Mouse (Mus musculus) heart, embryonic 10.5 days (tissue): ENCODE results near the gene Ncstn. TPM values are rescaled to one million over a fixed set of nuclear protein-coding genes. Genes with fewer than 3 reads are reported as not detected.

Source experiments
- DNase-seq: peaks from one replicate; pipeline ENCODE4 v3.0.0-alpha.2; 2017; ENCODE audit warnings: low spot score
- H3K27ac ChIP-seq: fragments of 300-500 bp; sonication (generic); 2 replicates; pipeline ENCODE4 v1.5.1; 2016; ENCODE audit warnings: mild to moderate bottlenecking
- H3K27me3 ChIP-seq: fragments of 300-500 bp; sonication (generic); 2 replicates; pipeline ENCODE4 v1.6.1; 2016; ENCODE audit warnings: mild to moderate bottlenecking; ENCODE audit not compliant: poor library complexity, insufficient read depth, severe bottlenecking
- H3K36me3 ChIP-seq: fragments of 300-500 bp; sonication (generic); 2 replicates; pipeline ENCODE4 v1.6.1; 2016; ENCODE audit warnings: mild to moderate bottlenecking, moderate library complexity
- H3K4me1 ChIP-seq: fragments of 300-500 bp; sonication (generic); 2 replicates; pipeline ENCODE4 v1.6.1; 2016; ENCODE audit warnings: mild to moderate bottlenecking
- H3K4me3 ChIP-seq: fragments of 300-500 bp; sonication (generic); 2 replicates; pipeline ENCODE4 v1.5.1; 2016; ENCODE audit warnings: mild to moderate bottlenecking, moderate library complexity
- H3K9me3 ChIP-seq: fragments of 300-500 bp; sonication (generic); 2 replicates; pipeline ENCODE4 v1.6.1; 2016; ENCODE audit warnings: mild to moderate bottlenecking, moderate library complexity
- WGBS: fragments of 180-500 bp; shearing (Covaris S2); methylation state at CpG from one replicate; pipeline ENCODE4 v1.1.7; 2016; 5-methylcytosine and 5-hydroxymethylcytosine counted together
- polyA plus RNA-seq: library from polyadenylated mRNA; unstranded; fragments of >200 nt; fragmentation: Nextera tagmentation; extraction: Ambion mirVana; gene quantifications from 2 replicates; pipeline ENCODE4 v1.2.1, GENCODE M21; 2016

The Ncstn gene
- polyA plus RNA-seq, 1 experiment from 2014 or later, result 107 TPM

- Histone ChIP-seq H3K27ac (no peak overlapping the region), H3K4me1 (peaks cover 59% of the 10 kb centered on the region), H3K27me3 (no peaks in the 10 kb centered on the region), H3K4me3 (no peak overlapping the region), H3K36me3 (peaks cover 12% of the 10 kb centered on the region), H3K9me3 (no peaks in the 10 kb centered on the region)
- no peak for DNase-seq
- WGBS, result 87% methylated on average over 9 of the region's 9 CpGs
Measured at GRCm38 (mm10) chr1:172018336-172019311, 64.0 kb downstream of the Ncstn start.

GRCm38 (mm10) chr1:172017517-172018070, 65.0 kb downstream of the Ncstn start:
- no peaks in the 10 kb centered on the region for H3K9me3 ChIP-seq
- H3K27ac ChIP-seq, result no peak overlapping the region
- no peak overlapping the region for H3K4me3 ChIP-seq
- H3K36me3 ChIP-seq, result peaks cover 16% of the 10 kb centered on the region
- H3K27me3 ChIP-seq, result no peaks in the 10 kb centered on the region
- H3K4me1 ChIP-seq, result peaks cover 65% of the 10 kb centered on the region
- no peak for DNase-seq
- 79% methylated on average over 6 of the region's 6 CpGs for WGBS

GRCm38 (mm10) chr1:172016660-172017516, 65.7 kb downstream of the Ncstn start:
- H3K4me1 ChIP-seq, result peaks cover 65% of the 10 kb centered on the region
- no peak overlapping the region for H3K4me3 ChIP-seq
- no peak overlapping the region for H3K27ac ChIP-seq
- no peaks in the 10 kb centered on the region for H3K27me3 ChIP-seq
- no peaks in the 10 kb centered on the region for H3K9me3 ChIP-seq
- peaks cover 17% of the 10 kb centered on the region for H3K36me3 ChIP-seq
- WGBS, result 45% methylated on average over 6 of the region's 6 CpGs
- no peak for DNase-seq

GRCm38 (mm10) chr1:172016031-172016430, 66.6 kb downstream of the Ncstn start:
- peaks cover 65% of the 10 kb centered on the region for H3K4me1 ChIP-seq
- no peak for DNase-seq
- no peak overlapping the region for H3K27ac ChIP-seq
- H3K27me3 ChIP-seq, result no peaks in the 10 kb centered on the region
- H3K36me3 ChIP-seq, result peaks cover 24% of the 10 kb centered on the region
- H3K4me3 ChIP-seq, result no peak overlapping the region
- H3K9me3 ChIP-seq, result no peaks in the 10 kb centered on the region
- WGBS, result 86% methylated on average over 8 of the region's 8 CpGs

Other genes with a start within 250 kb of the Ncstn start
- gene Cd84, start 243.1 kb downstream of the Ncstn start, polyA plus RNA-seq, result 0.34 and 0.48 TPM in 2 replicates
- not detected in 2 replicates for gene Gm10521, start 187.1 kb downstream of the Ncstn start, polyA plus RNA-seq
- 0.08 TPM in 1 of 2 replicates, not detected in the other for gene Slamf6, start 165.3 kb downstream of the Ncstn start, polyA plus RNA-seq
- 12.8 and 16.0 TPM in 2 replicates for gene Vangl2, start 54.4 kb downstream of the Ncstn start, polyA plus RNA-seq
- gene Nhlh1, start 25.2 kb downstream of the Ncstn start, polyA plus RNA-seq, result 0.09 TPM in 1 of 2 replicates, not detected in the other
- 188 and 218 TPM in 2 replicates for gene Copa, start 266 bp downstream of the Ncstn start, polyA plus RNA-seq
- 154 and 161 TPM in 2 replicates for gene Pex19, start 44.0 kb upstream of the Ncstn start, polyA plus RNA-seq
- gene Dcaf8, start 65.3 kb upstream of the Ncstn start, polyA plus RNA-seq, result 110 and 125 TPM in 2 replicates
- 115 and 152 TPM in 2 replicates for gene Pea15a, start 124.0 kb upstream of the Ncstn start, polyA plus RNA-seq
- 225 and 307 TPM in 2 replicates for gene Casq1, start 137.1 kb upstream of the Ncstn start, polyA plus RNA-seq
- gene Atp1a4, start 175.6 kb upstream of the Ncstn start, polyA plus RNA-seq, result 0.09 and 0.12 TPM in 2 replicates
- 30.1 and 33.2 TPM in 2 replicates for gene Igsf8, start 178.8 kb upstream of the Ncstn start, polyA plus RNA-seq
- gene Atp1a2, start 215.3 kb upstream of the Ncstn start, polyA plus RNA-seq, result 8.7 and 22.5 TPM in 2 replicates
- not detected in 2 replicates for gene Kcnj9, start 246.5 kb upstream of the Ncstn start, polyA plus RNA-seq